ENCODE assay signal across 9 mouse cellular contexts in the genomic region with DNA sequence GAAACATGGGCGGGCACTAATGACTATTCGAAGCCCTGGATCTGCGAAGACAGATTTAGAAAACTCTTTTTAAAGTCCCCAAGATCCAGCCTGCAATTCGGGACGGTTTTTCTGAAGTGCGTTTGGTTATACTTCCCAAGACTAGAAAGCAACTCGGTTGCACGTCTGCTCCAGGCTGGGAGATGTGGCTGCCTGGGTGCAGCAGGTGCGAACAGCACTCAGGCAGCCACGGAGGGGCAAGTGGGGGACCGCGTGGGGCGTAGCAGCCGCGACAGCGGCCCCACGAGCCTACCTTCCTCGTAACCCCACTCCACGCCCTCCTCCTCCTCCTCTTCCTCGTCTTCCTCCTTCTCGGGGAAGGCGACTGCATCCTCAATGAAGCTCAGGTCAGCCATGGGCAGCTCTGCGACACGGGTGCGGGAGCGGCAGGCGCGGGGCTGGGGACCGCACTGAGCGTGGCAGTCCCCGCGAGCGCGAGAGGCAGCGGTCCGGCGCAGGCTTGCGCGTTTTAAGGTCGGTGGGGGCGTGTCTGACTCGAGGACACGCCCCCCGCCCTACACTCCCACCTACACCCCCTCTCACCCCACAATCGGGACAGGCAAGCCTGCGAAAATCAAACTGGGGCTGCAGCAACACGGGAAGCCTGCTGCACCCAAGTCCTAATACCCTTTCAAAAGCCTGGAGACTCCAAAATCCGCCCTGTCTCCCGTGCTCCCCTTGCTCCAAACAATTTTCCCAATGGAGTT. TPM values are rescaled to one million over a fixed set of nuclear protein-coding genes. Genes with fewer than 3 reads are reported as not detected.
A peak's percentile ranks its signal among the peaks of the same experiment; 100 is the strongest.
DNase-seq lines count a peak whose midpoint lies in the region; ATAC-seq and TF ChIP-seq lines count a peak whose summit lies in the region.
"Had no signal": no experiment of that assay in that cellular context is flagged by ENCODE, and none has a peak within 500 bp of the region (broad histone marks: within the 10 kb centered on the region; RNA-seq: fewer than 3 reads in every experiment).

Gene Car8, minus strand, starts transcription at position 482 of the 746 bp plus-strand sequence.

- H3K79me2 ChIP-seq in heart, adult 2 months (replicated peaks; ENCODE audit: control insufficient read depth, insufficient read depth, low read length): no peaks in the 10 kb centered on the region

- under 1% methylated on average over 48 of the region's 49 CpGs for WGBS in heart, adult 2 months
- 1% methylated on average over 47 of the region's 49 CpGs for WGBS in liver, embryonic 11.5 days

- DNase-seq in cerebellum, postnatal 14 days: peak; percentile 47 to 53
- no peak for DNase-seq in cerebellum, adult 9-11 months
- peak; percentile 64 to 70 for DNase-seq in heart, adult 2 months
- peak; percentile 15 for DNase-seq in kidney, adult 11 months
- DNase-seq in liver, embryonic 11.5 days (ENCODE audit: low spot score): peak; percentile 53
- peak; percentile 60 for DNase-seq in neural tube, embryonic 10.5 days (ENCODE audit: extremely low spot score, low spot score)
- peak; percentile 52 for DNase-seq in thymus, postnatal 25 days

- H3K4me3 ChIP-seq in cortical plate, adult 2 months (ENCODE audit: insufficient read depth, low read length): peak within 1 kb of the TSS; percentile 68
- H3K4me3 ChIP-seq in heart, adult 2 months: peak within 1 kb of the TSS; percentile 66
- H3K4me3 ChIP-seq in liver, embryonic 11.5 days (ENCODE audit: low read depth, low read length): peak within 1 kb of the TSS; percentile 68

- no peaks in the 10 kb centered on the region for H3K4me1 ChIP-seq in cortical plate, adult 2 months (ENCODE audit: control insufficient read depth, insufficient read depth, low read length)
- H3K4me1 ChIP-seq in heart, adult 2 months (ENCODE audit: control insufficient read depth, insufficient read depth, low read length): peaks cover 3% of the 10 kb centered on the region
- H3K4me1 ChIP-seq in liver, embryonic 11.5 days (replicated peaks; ENCODE audit: control insufficient read depth, insufficient read depth, low read length): no peaks in the 10 kb centered on the region

- intact Hi-C loops in heart, adult 2 months (cut with DNase I): loop anchor here (5.0 kb wide), 2 partner anchors 36 to 51 kb away; no protein-coding TSS in a partner anchor

- H3K4me2 ChIP-seq in liver, embryonic 11.5 days: peak within 1 kb of the TSS; percentile 97

- H3K9ac ChIP-seq in heart, adult 2 months (ENCODE audit: low read depth, low read length): peak within 1 kb of the TSS; percentile 82
- H3K9ac ChIP-seq in liver, embryonic 11.5 days (ENCODE audit: low read depth, low read length): peak within 1 kb of the TSS; percentile 74

- TF ChIP-seq POLR2A in cortical plate, adult 2 months (IDR thresholded peaks at IDR 0.05; ENCODE audit: extremely low read depth, insufficient read depth, low read length): no peak
- peak; percentile 83 for TF ChIP-seq POLR2A in heart, adult 2 months (IDR thresholded peaks at IDR 0.05; ENCODE audit: insufficient read depth, low read depth, low read length)

- TF ChIP-seq CTCF in cortical plate, adult 2 months (IDR thresholded peaks at IDR 0.05; ENCODE audit: extremely low read depth, insufficient read depth, low read length): no peak
- TF ChIP-seq CTCF in heart, adult 2 months (IDR thresholded peaks at IDR 0.05): no peak

- peak; percentile 79 for ATAC-seq in liver, embryonic 11.5 days (replicated peaks; ENCODE audit: low FRiP score)

- no peaks in the 10 kb centered on the region for H3K36me3 ChIP-seq in heart, adult 2 months (ENCODE audit: control insufficient read depth, insufficient read depth, low read length)
- no peaks in the 10 kb centered on the region for H3K36me3 ChIP-seq in liver, embryonic 11.5 days (ENCODE audit: control insufficient read depth, insufficient read depth, low read length)

- no peak within 1 kb of the TSS for H3K27ac ChIP-seq in cortical plate, adult 2 months (ENCODE audit: insufficient read depth, low read length)
- peak within 1 kb of the TSS; percentile 76 for H3K27ac ChIP-seq in heart, adult 2 months
- no peak within 1 kb of the TSS for H3K27ac ChIP-seq in liver, embryonic 11.5 days (ENCODE audit: low read depth, low read length)

- H3K9me3 ChIP-seq in liver, embryonic 11.5 days (ENCODE audit: control insufficient read depth, low read length): no peaks in the 10 kb centered on the region

- TF ChIP-seq EP300 in heart, adult 2 months (IDR thresholded peaks at IDR 0.05; ENCODE audit: insufficient read depth, low read depth, low read length): no peak

- H3K27me3 ChIP-seq in heart, adult 2 months (ENCODE audit: control insufficient read depth, insufficient read depth, low read length): no peaks in the 10 kb centered on the region
- peaks cover 4% of the 10 kb centered on the region; the same call in 1 of the 2 replicates for H3K27me3 ChIP-seq in liver, embryonic 11.5 days (replicated peaks; ENCODE audit: control insufficient read depth, insufficient read depth, low read length)
- H3K27me3 ChIP-seq: CH12.LX had no signal

RNA-seq across cellular contexts. Expression of gene Car8, which starts in this region (rescaled TPM):
- polyA plus RNA-seq in cortical plate, adult 2 months (2012; rRNA removed): 8.9 and 9.3 TPM in 2 replicates
- 10 to 100 TPM in 1 of 2 experiments, 1 to 10 TPM in 1; 9.4 to 12.1 TPM for total RNA-seq in heart, adult 2 months (2021)
- polyA plus RNA-seq in heart, adult 2 months (2012; rRNA removed): 3.3 and 7.8 TPM in 2 replicates
- polyA plus RNA-seq in liver, embryonic 11.5 days (2014; fragmentation: Nextera tagmentation; extraction: Ambion mirVana): 1.7 and 1.9 TPM in 2 replicates
- total RNA-seq: CH12.LX had no signal
